Mouse (Mus musculus) midbrain, embryonic 10.5 days (tissue): ENCODE measurements at regions not wholly inside any gene's neighbourhood (a gene's known extent, or its start where the extent isn't known, plus 50 kb on each side); places are given as distances from the start of the nearest gene placed in this dataset.

Source experiments
- DNase-seq: peaks from one replicate; pipeline ENCODE4 v3.0.0-alpha.2; 2017; ENCODE audit warnings: low spot score
- H3K27ac ChIP-seq: fragments of 300-500 bp; sonication (generic); replicated peaks from 2 replicates; pipeline ENCODE4 v1.5.1; 2016; ENCODE audit warnings: mild to moderate bottlenecking
- H3K27me3 ChIP-seq: fragments of 300-500 bp; sonication (generic); 2 replicates; pipeline ENCODE4 v1.6.1; 2016; ENCODE audit warnings: low read depth, mild to moderate bottlenecking; ENCODE audit not compliant: poor library complexity, severe bottlenecking
- H3K36me3 ChIP-seq: fragments of 300-500 bp; sonication (generic); 2 replicates; pipeline ENCODE4 v1.6.1; 2016; ENCODE audit warnings: mild to moderate bottlenecking, moderate library complexity
- H3K4me1 ChIP-seq: fragments of 300-500 bp; sonication (generic); 2 replicates; pipeline ENCODE4 v1.6.1; 2016
- H3K4me3 ChIP-seq: fragments of 300-500 bp; sonication (generic); 2 replicates; pipeline ENCODE4 v1.5.1; 2016; ENCODE audit warnings: mild to moderate bottlenecking, moderate library complexity
- H3K9me3 ChIP-seq: fragments of 300-500 bp; sonication (generic); replicated peaks from 2 replicates; pipeline ENCODE4 v1.6.1; 2016; ENCODE audit warnings: mild to moderate bottlenecking
- WGBS: fragments of 180-500 bp; shearing (Covaris S2); methylation state at CpG from one replicate; pipeline ENCODE4 v1.1.7; 2016; 5-methylcytosine and 5-hydroxymethylcytosine counted together

GRCm38 (mm10) chr8:17782650-17783049 lies 1195.4 kb downstream of the Defb40 start:
- no peaks in the 10 kb centered on the region for H3K4me1 ChIP-seq
- H3K4me3 ChIP-seq, result no peak overlapping the region
- no peaks in the 10 kb centered on the region for H3K36me3 ChIP-seq
- H3K27me3 ChIP-seq, result no peaks in the 10 kb centered on the region
- WGBS, result 87% methylated on average over 1 of the region's 1 CpGs
- H3K9me3 ChIP-seq, result no peaks in the 10 kb centered on the region
- no peak overlapping the region for H3K27ac ChIP-seq
- no peak for DNase-seq

GRCm38 (mm10) chr8:17781559-17782283 lies 1196.3 kb downstream of the Defb40 start:
- WGBS, result 85% methylated on average over 2 of the region's 2 CpGs

GRCm38 (mm10) chr8:17775411-17775810 lies 1202.6 kb downstream of the Defb40 start:
- no peak overlapping the region for H3K27ac ChIP-seq
- no peak for DNase-seq
- no peaks in the 10 kb centered on the region for H3K9me3 ChIP-seq
- no peaks in the 10 kb centered on the region for H3K36me3 ChIP-seq
- H3K4me3 ChIP-seq, result no peak overlapping the region
- WGBS, result 73% methylated on average over 3 of the region's 3 CpGs
- no peaks in the 10 kb centered on the region for H3K27me3 ChIP-seq
- H3K4me1 ChIP-seq, result no peaks in the 10 kb centered on the region

More at GRCm38 (mm10) chr8:17781559-17782283, 1196.3 kb downstream of the Defb40 start:
- no peak for DNase-seq
- H3K27ac ChIP-seq, result no peak overlapping the region
- H3K27me3 ChIP-seq, result no peaks in the 10 kb centered on the region
- H3K9me3 ChIP-seq, result no peaks in the 10 kb centered on the region
- no peaks in the 10 kb centered on the region for H3K36me3 ChIP-seq
- no peak overlapping the region for H3K4me3 ChIP-seq
- H3K4me1 ChIP-seq, result no peaks in the 10 kb centered on the region

- no peak for DNase-seq
These were observed 1204.7 kb downstream of the Defb40 start for GRCm38 (mm10) chr8:17773311-17773710.

GRCm38 (mm10) chr8:17767441-17768007 lies 1210.5 kb downstream of the Defb40 start:
- H3K9me3 ChIP-seq, result no peaks in the 10 kb centered on the region
- no peaks in the 10 kb centered on the region for H3K4me1 ChIP-seq
- H3K36me3 ChIP-seq, result no peaks in the 10 kb centered on the region
- DNase-seq, result no peak
- no peaks in the 10 kb centered on the region for H3K27me3 ChIP-seq
- no peak overlapping the region for H3K27ac ChIP-seq
- no peak overlapping the region for H3K4me3 ChIP-seq
- WGBS, result 94% methylated on average over 5 of the region's 5 CpGs

More at GRCm38 (mm10) chr8:17773311-17773710, 1204.7 kb downstream of the Defb40 start:
- WGBS, result 89% methylated on average over 1 of the region's 1 CpGs
- no peaks in the 10 kb centered on the region for H3K27me3 ChIP-seq
- no peaks in the 10 kb centered on the region for H3K4me1 ChIP-seq
- H3K4me3 ChIP-seq, result no peak overlapping the region
- H3K9me3 ChIP-seq, result no peaks in the 10 kb centered on the region
- H3K36me3 ChIP-seq, result no peaks in the 10 kb centered on the region
- no peak overlapping the region for H3K27ac ChIP-seq

- H3K9me3 ChIP-seq, result no peaks in the 10 kb centered on the region
- H3K27me3 ChIP-seq, result no peaks in the 10 kb centered on the region
- 90% methylated on average over 3 of the region's 3 CpGs for WGBS
- H3K4me3 ChIP-seq, result no peak overlapping the region
- no peak for DNase-seq
- H3K27ac ChIP-seq, result no peak overlapping the region
- H3K4me1 ChIP-seq, result no peaks in the 10 kb centered on the region
- no peaks in the 10 kb centered on the region for H3K36me3 ChIP-seq
These were observed 1253.4 kb downstream of the Defb40 start for GRCm38 (mm10) chr8:17724672-17725071.

GRCm38 (mm10) chr8:17709162-17709561 lies 1268.9 kb downstream of the Defb40 start:
- Histone ChIP-seq H3K4me3 (no peak overlapping the region), H3K9me3 (no peaks in the 10 kb centered on the region), H3K36me3 (no peaks in the 10 kb centered on the region), H3K27me3 (no peaks in the 10 kb centered on the region), H3K4me1 (peaks cover 5% of the 10 kb centered on the region), H3K27ac (no peak overlapping the region)
- 86% methylated on average over 1 of the region's 1 CpGs for WGBS
- no peak for DNase-seq

- 83% methylated on average over 4 of the region's 4 CpGs for WGBS
- Histone ChIP-seq H3K9me3 (no peaks in the 10 kb centered on the region), H3K27me3 (no peaks in the 10 kb centered on the region), H3K4me1 (peaks cover 6% of the 10 kb centered on the region), H3K27ac (no peak overlapping the region), H3K4me3 (no peak overlapping the region), H3K36me3 (no peaks in the 10 kb centered on the region)
- no peak for DNase-seq
These were observed 1269.6 kb downstream of the Defb40 start for GRCm38 (mm10) chr8:17708409-17708808.

GRCm38 (mm10) chr8:17704289-17704688 lies 1273.8 kb downstream of the Defb40 start:
- peaks cover 11% of the 10 kb centered on the region for H3K4me1 ChIP-seq
- DNase-seq, result no peak
- no peak overlapping the region for H3K4me3 ChIP-seq
- H3K27me3 ChIP-seq, result no peaks in the 10 kb centered on the region
- no peaks in the 10 kb centered on the region for H3K9me3 ChIP-seq
- no peak overlapping the region for H3K27ac ChIP-seq
- H3K36me3 ChIP-seq, result no peaks in the 10 kb centered on the region
- 62% methylated on average over 1 of the region's 1 CpGs for WGBS

GRCm38 (mm10) chr8:17700362-17700761 lies 1277.7 kb downstream of the Defb40 start:
- no peak overlapping the region for H3K4me3 ChIP-seq
- no peak for DNase-seq
- peaks cover 11% of the 10 kb centered on the region for H3K4me1 ChIP-seq
- no peaks in the 10 kb centered on the region for H3K9me3 ChIP-seq
- H3K36me3 ChIP-seq, result no peaks in the 10 kb centered on the region
- no peak overlapping the region for H3K27ac ChIP-seq
- WGBS, result 63% methylated on average over 3 of the region's 3 CpGs
- H3K27me3 ChIP-seq, result no peaks in the 10 kb centered on the region

GRCm38 (mm10) chr8:17690074-17690848 lies 1287.8 kb downstream of the Defb40 start:
- WGBS, result 84% methylated on average over 4 of the region's 4 CpGs
- Histone ChIP-seq H3K4me1 (no peaks in the 10 kb centered on the region), H3K27ac (no peak overlapping the region), H3K27me3 (no peaks in the 10 kb centered on the region), H3K4me3 (no peak overlapping the region), H3K9me3 (no peaks in the 10 kb centered on the region), H3K36me3 (no peaks in the 10 kb centered on the region)
- DNase-seq, result no peak

GRCm38 (mm10) chr8:17689641-17690040 lies 1288.4 kb downstream of the Defb40 start:
- H3K4me3 ChIP-seq, result no peak overlapping the region
- WGBS, result 95% methylated on average over 3 of the region's 3 CpGs
- no peak for DNase-seq
- H3K27ac ChIP-seq, result no peak overlapping the region
- no peaks in the 10 kb centered on the region for H3K9me3 ChIP-seq
- H3K4me1 ChIP-seq, result no peaks in the 10 kb centered on the region
- no peaks in the 10 kb centered on the region for H3K27me3 ChIP-seq
- no peaks in the 10 kb centered on the region for H3K36me3 ChIP-seq

GRCm38 (mm10) chr8:17687084-17687483 lies 1291.0 kb downstream of the Defb40 start:
- no peaks in the 10 kb centered on the region for H3K36me3 ChIP-seq
- H3K4me3 ChIP-seq, result no peak overlapping the region
- no peaks in the 10 kb centered on the region for H3K9me3 ChIP-seq
- H3K4me1 ChIP-seq, result no peaks in the 10 kb centered on the region
- H3K27ac ChIP-seq, result no peak overlapping the region
- no peaks in the 10 kb centered on the region for H3K27me3 ChIP-seq
- WGBS, result 95% methylated on average over 3 of the region's 3 CpGs
- DNase-seq, result no peak
